Mouse (Mus musculus): Measurements from ENCODE around the gene Camk2b.

GRCm38 (mm10) chr11:5974053-5974452 lies 92.1 kb downstream of the Camk2b start:
- TF ChIP-seq POLR2A (IDR thresholded peaks at IDR 0.05; ENCODE audit: insufficient read depth, low read length), result no peak
- TF ChIP-seq CTCF (IDR thresholded peaks at IDR 0.05; ENCODE audit: low read depth, low read length), result no peak
- TF ChIP-seq EP300 (IDR thresholded peaks at IDR 0.05; ENCODE audit: insufficient read depth, low read depth, low read length), result no peak
